Mouse (Mus musculus): ENCODE measurements around the gene Gm10272.
A peak's percentile ranks its signal among the peaks of the same experiment; 100 is the strongest.
"Not testable (repeated sequence)": the region's sequence is repeated elsewhere in the genome, so short reads cannot be mapped to it uniquely, and the experiment has no call there.

Gm10272 gene

DNA sequence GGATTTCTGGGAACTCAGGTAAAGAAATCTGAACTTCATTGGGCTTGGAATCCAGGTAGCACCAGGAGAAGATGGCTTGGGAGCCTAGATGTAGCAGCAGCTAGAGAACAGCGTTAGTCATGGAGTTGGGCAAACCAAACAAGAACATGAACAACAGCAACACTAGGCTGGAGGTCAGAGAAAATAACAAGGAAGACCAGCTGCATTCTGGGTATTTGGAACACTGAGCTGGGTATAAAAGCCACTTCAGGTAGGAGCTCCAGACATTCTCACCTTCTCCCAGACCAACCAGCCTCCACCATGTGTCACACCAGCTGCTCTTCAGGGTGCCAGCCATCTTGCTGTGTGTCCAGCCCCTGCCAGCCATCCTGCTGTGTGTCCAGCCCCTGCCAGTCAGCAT lies at the start of gene Gm10272:
Gene Gm10272 (plus strand): TSS at position 301 of the 400 bp plus-strand sequence.
- no peak for DNase-seq (ENCODE audit: extremely low spot score)

GRCm38 (mm10) chr10:77658286-77658994 lies 48.0 kb upstream of the Gm10272 start:
- no peak for DNase-seq (ENCODE audit: extremely low spot score)

GRCm38 (mm10) chr10:77663949-77664665 lies 42.3 kb upstream of the Gm10272 start:
- DNase-seq (ENCODE audit: extremely low spot score): no peak

GRCm38 (mm10) chr10:77666342-77666741 lies 40.1 kb upstream of the Gm10272 start:
- DNase-seq (ENCODE audit: extremely low spot score): no peak

DNA sequence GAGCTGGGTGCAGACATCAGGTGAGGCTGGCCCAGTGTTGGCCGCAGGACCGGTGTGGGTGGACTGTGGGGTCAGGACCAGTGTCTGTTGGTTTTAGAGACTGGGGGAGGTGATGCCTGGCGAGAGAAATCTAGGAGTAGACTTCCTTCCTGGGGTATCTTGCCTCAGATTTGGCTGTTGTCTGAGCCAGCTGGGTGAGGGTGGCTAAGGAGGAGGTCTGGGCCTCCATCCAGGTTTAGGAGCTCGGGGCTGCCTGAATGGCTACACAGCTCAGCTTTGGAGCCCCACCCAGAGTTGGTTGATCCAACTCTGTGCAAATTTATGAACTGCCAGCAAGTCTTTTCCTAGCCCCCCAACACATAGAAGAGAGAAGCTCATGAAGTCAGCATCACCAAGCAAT lies 39.0 kb upstream of the Gm10272 start:
- no peak for DNase-seq (ENCODE audit: extremely low spot score)

DNA sequence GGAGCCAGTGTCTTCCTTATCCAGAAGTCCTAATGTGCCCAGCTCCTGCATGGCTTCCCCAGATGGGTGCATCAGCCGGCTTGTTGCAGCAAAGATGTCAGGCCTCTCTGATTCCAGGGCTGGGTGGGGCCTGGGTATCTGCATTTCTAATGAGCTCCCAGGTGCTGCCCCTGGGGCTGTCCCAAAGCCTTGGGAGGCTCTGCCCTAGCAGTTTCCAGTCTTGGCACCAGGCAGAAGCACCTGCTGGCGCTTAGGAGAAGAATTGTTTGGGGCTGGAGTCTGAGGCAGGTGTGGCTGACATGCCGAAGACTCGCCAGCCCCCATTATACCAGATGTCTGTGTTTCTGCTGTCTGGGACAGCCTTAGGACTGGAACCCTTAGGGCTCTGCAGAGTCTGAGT lies 35.7 kb upstream of the Gm10272 start:
- no peak for DNase-seq (ENCODE audit: extremely low spot score)

- no peak for DNase-seq (ENCODE audit: extremely low spot score)
These were observed 34.9 kb upstream of the Gm10272 start for GRCm38 (mm10) chr10:77671519-77671918.

DNA sequence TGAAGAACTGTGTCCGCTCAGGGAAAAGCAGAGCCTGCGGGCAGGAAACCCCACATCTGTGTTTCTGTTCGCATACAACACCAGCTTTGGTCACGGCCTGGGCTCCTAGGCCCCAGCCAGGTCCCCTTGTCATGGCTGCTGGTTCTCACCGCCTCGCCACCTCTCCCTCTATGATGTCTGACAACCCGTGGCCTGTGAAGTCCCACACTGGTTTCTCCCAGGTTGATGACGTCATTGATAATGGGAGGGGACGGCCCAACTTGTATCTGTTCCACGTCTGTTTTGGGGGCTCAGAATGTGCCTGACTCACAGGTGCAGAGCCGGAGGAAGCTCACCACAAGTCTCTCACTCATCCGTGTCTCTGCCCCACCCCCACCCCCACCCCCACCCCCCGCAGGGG lies 32.7 kb upstream of the Gm10272 start:
- no peak for DNase-seq (ENCODE audit: extremely low spot score)

DNA sequence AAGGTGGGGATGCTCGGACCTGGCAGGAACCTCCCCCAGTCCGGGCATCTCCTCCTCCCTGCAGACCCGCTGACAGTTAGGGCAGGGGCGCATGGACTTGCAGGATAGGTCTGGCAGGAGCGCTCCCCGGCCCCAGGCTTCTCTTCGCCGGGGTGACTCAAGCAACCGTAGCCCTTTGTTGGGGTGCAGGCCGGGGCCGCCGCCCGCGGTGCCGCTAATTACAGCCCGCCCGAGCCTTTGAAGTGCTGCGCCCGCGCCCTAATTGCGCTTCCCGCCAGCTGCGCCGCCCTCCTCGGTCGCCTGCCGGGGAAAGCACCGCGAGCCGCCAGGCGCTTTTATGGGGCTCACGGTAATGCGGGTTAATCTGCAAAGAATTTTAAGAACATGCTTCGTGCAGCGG lies 28.9 kb upstream of the Gm10272 start:
- peak; percentile 40 for DNase-seq (ENCODE audit: extremely low spot score)

GRCm38 (mm10) chr10:77682994-77683393 lies 23.4 kb upstream of the Gm10272 start:
- DNase-seq (ENCODE audit: extremely low spot score): no peak

DNA sequence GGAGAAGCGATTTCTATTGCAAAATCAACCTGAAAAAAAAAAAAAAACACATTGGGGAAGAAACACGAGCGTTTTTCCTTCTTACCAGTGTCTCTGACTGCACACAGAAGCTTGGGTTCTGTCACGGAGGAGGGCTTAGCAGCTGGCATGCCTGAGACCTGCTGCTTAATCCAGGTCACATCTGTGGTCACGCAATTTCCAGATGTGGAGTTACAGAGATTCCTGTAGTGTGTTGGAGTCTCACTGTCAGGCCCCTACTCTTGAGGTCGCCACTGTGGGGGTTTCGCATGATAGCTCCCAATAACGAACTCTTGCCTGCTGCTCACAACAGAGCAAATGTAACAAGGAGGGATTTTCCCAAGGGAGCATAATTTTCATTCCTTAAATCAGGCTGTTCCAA lies 22.2 kb upstream of the Gm10272 start:
- no peak for DNase-seq (ENCODE audit: extremely low spot score)

DNA sequence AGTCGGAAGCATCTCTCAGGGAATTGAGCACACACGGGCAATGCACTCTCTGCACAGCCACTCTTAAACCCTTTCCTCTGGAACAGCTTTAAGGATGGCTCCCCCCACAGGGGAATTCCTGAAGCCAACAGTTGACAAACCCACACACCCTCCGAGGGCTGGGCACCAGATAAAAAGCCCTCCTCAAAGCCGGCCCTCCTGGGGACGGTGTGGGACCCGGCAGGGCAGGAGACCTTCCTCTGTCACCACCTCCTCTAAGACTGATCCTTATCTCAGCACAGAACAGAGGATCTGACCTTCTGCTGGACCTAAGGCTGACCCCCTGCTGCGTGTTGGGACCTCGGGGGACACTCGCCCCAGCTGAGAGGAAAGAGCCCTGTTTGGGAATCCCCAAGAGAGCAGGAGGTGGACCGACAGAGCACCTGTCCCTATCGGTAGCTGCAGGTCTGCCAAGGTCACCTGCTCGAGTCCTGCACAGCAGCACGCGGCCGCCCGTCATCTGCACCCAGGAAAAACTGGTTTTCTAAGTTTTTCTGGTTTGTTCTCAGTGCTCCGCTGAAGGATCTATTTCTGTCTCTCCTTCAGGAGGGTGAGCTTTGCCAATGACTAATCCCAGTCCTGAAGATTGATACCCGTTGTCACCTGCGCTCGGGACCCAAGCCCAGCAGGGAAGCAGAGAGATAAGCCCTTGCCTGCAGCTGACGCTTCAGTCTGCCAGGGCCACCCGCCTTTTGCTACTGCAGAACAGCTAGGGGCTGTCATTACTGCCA lies 20.3 kb upstream of the Gm10272 start, which contains the start of gene Tspear:
Gene Tspear (plus strand): TSS at position 675 of the 770 bp plus-strand sequence.
- no peak for DNase-seq (ENCODE audit: extremely low spot score)

DNA sequence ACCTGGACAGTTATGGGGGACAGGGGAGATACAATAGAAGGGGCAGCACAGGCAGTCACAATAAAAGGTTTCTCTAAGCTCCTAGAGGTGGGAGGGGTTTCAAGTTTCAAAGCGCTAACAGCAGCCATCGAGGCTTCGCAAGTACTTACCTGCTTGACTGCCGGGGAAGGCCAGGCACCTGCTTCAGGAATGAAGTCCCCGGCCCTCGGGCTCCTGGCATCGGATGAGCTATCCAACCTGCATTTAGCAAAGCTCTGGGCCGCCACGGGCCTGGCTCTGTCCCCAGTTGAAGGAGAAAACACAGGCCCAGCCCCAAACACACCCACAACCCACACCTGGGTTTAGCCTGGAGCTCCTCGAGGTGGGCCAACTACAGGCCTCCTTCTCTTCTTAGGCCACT lies 19.4 kb upstream of the Gm10272 start:
- no peak for DNase-seq (ENCODE audit: extremely low spot score)

DNA sequence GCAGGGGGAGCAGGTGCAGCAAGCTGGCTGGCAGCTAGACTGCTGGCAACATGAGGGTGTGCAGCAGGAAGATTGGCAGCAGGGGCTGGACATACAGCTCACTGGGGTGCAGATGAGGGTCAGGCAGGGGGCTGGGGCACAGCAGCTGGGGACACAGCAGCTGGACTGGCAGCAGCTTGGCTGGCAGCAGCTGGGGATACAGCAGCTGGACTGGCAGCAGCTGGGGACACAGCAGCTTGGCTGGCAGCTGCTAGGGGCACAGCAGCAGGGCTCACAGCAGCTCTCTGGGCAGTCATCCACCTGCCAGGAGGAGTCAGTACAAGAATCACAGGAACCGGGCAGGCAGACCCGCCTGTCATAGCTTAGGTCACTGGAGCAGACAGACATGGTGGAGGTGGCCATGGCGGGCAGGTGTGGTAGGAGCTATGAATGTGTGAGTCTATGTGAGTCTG lies 16.0 kb upstream of the Gm10272 start, which contains the start of gene Gm19402:
Gene Gm19402 (minus strand): TSS at position 402 of the 452 bp plus-strand sequence.
- not testable (repeated sequence) for DNase-seq (ENCODE audit: extremely low spot score)

GRCm38 (mm10) chr10:77697133-77697532 lies 9.3 kb upstream of the Gm10272 start, which contains the start of gene Gm9508:
Gm9508 (minus strand) TSS chr10:77697233.
- DNase-seq (ENCODE audit: extremely low spot score): no peak

- no peak for DNase-seq (ENCODE audit: extremely low spot score)
These were observed 3.4 kb downstream of the Gm10272 start for GRCm38 (mm10) chr10:77709831-77710230.

GRCm38 (mm10) chr10:77711157-77711556 lies 4.7 kb downstream of the Gm10272 start, which contains the start of gene Gm10024:
Gm10024 (plus strand) TSS chr10:77711457.
- not testable (repeated sequence) for DNase-seq (ENCODE audit: extremely low spot score)

DNA sequence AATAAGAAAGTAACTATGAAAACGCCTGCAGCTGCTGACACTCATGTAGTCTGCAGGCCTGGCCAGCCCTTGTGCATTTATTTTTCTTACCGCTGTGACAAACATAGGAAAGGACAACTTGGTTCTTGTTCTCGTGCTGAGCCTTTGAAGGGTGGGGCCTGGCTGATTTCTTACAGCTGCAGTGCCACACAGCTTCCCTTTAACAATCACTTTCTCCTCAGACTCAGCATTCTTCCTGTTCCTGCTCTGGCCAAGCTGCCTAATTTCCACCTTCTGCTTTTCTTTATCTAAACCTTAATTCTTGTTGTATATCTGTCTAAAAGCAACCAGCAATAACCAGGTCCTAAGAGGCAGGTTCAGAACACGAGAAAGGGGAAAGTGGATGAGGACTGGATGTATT lies 7.3 kb downstream of the Gm10272 start:
- DNase-seq (ENCODE audit: extremely low spot score): no peak

- DNase-seq (ENCODE audit: extremely low spot score): no peak
These were observed 9.1 kb downstream of the Gm10272 start, which contains the start of gene Gm10142 for GRCm38 (mm10) chr10:77715507-77715906. Gm10142 (plus strand) TSS chr10:77715807.

- DNase-seq (ENCODE audit: extremely low spot score): not testable (repeated sequence)
These were observed 13.9 kb downstream of the Gm10272 start, which contains the start of gene Krtap12-1 for GRCm38 (mm10) chr10:77720299-77720698. Krtap12-1 (plus strand) TSS chr10:77720599.

GRCm38 (mm10) chr10:77724855-77725254 lies 18.4 kb downstream of the Gm10272 start:
- no peak for DNase-seq (ENCODE audit: extremely low spot score)

GRCm38 (mm10) chr10:77726186-77726585 lies 19.8 kb downstream of the Gm10272 start, which contains the start of gene Gm10100:
Gm10100 (plus strand) TSS chr10:77726486.
- no peak for DNase-seq (ENCODE audit: extremely low spot score)

All from embryo, embryonic 9.5 days (tissue).